Mouse (Mus musculus) limb, embryonic 12.5 days (tissue): ENCODE data around the gene Enox1. TPM values are rescaled to one million over a fixed set of nuclear protein-coding genes. Genes with fewer than 3 reads are reported as not detected.

Source experiments
- ATAC-seq: fragments of 200-750 bp; cut with Nextera tagmentation; 2 replicates; pipeline ENCODE4 v1.8.0; 2017; ENCODE audit warnings: low read depth, moderate TSS enrichment; ENCODE audit not compliant: insufficient number of reproducible peaks, insufficient read depth, low FRiP score, low TSS enrichment
- H3K27ac ChIP-seq: fragments of 300-500 bp; sonication (generic); 2 replicates; pipeline ENCODE4 v1.5.1; 2016; ENCODE audit warnings: mild to moderate bottlenecking, moderate library complexity
- H3K27me3 ChIP-seq: fragments of 300-500 bp; sonication (generic); 2 replicates; pipeline ENCODE4 v1.6.1; 2016; ENCODE audit warnings: mild to moderate bottlenecking, moderate library complexity
- H3K36me3 ChIP-seq: fragments of 300-500 bp; sonication (generic); 2 replicates; pipeline ENCODE4 v1.6.1; 2016; ENCODE audit warnings: mild to moderate bottlenecking, moderate library complexity
- H3K4me1 ChIP-seq: fragments of 300-500 bp; sonication (generic); replicated peaks from 2 replicates; pipeline ENCODE4 v1.6.1; 2016
- H3K4me2 ChIP-seq: fragments of 300-500 bp; sonication (generic); 2 replicates; pipeline ENCODE4 v1.6.1; 2016; ENCODE audit warnings: mild to moderate bottlenecking, moderate library complexity
- H3K4me3 ChIP-seq: fragments of 300-500 bp; sonication (generic); replicated peaks from 2 replicates; pipeline ENCODE4 v1.5.1; 2016; ENCODE audit warnings: mild to moderate bottlenecking
- H3K9ac ChIP-seq: fragments of 300-500 bp; sonication (generic); replicated peaks from 2 replicates; pipeline ENCODE4 v1.6.1; 2016; ENCODE audit warnings: mild to moderate bottlenecking, moderate library complexity
- H3K9me3 ChIP-seq: fragments of 300-500 bp; sonication (generic); 2 replicates; pipeline ENCODE4 v1.6.1; 2016; ENCODE audit warnings: mild to moderate bottlenecking, moderate library complexity
- WGBS: fragments of 180-500 bp; shearing (Covaris S2); methylation state at CpG from one replicate; pipeline ENCODE4 v1.1.7; 2016; 5-methylcytosine and 5-hydroxymethylcytosine counted together
- polyA plus RNA-seq: library from polyadenylated mRNA; unstranded; fragments of >200 nt; fragmentation: Nextera tagmentation; extraction: Ambion mirVana; gene quantifications from 2 replicates; pipeline ENCODE4 v1.2.1, GENCODE M21; 2016

Enox1 gene
- polyA plus RNA-seq, 1 experiment from 2014 or later = 12.9 TPM

DNA sequence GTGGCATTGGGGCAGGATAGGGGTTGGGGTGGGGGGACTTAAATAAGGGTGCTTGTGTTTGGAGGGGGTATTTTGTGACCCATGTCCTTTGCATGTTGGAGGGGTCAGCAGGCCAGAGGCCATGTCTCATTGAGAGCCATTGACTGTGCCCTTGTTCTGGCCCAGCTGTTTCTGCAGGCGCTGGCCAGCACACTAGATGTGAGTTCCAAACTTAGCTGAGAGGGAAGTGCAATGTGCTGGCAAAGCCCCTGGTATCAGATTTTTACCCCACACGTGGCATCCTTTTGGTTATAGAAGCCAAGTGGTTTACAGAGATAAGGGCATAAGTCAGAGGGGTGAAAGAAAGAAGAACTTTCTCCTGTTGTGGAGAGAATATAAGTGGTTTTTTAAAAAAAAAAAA lies 218.5 kb downstream of the Enox1 start:
- no peaks in the 10 kb centered on the region; the same call in 1 of the 2 replicates for H3K27me3 ChIP-seq
- no peaks in the 10 kb centered on the region for H3K36me3 ChIP-seq
- H3K9me3 ChIP-seq = no peaks in the 10 kb centered on the region
- no peak overlapping the region for H3K27ac ChIP-seq
- peaks cover 15% of the 10 kb centered on the region; the same call in 1 of the 2 replicates for H3K4me1 ChIP-seq
- H3K4me3 ChIP-seq = no peak overlapping the region
- 60% methylated on average over 2 of the region's 2 CpGs for WGBS
- no peak for ATAC-seq
- H3K4me2 ChIP-seq = no peak overlapping the region
- no peak overlapping the region for H3K9ac ChIP-seq

DNA sequence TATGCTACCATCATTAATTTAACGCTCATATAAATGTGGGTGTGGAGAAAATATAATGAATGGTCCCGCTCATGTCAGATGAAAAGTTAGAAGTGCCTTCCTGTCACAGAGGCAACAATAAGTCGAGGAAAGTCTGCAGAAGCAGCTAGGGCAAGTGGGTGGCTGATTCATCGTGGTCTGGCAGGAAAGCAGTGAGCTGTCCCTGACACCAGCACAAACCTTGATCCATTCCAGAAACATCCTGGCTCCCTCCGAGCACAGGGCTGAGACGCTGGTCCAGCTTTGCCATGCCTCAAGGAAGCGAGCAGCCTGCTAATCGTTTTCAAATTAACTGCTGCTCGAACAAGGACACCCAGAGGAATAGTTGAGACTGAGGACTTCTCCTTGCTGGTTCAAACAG lies 219.1 kb downstream of the Enox1 start:
- Histone ChIP-seq H3K27ac (no peak overlapping the region), H3K9ac (no peak overlapping the region), H3K4me1 (peaks cover 15% of the 10 kb centered on the region; the same call in 1 of the 2 replicates), H3K4me2 (no peak overlapping the region), H3K4me3 (no peak overlapping the region), H3K27me3 (no peaks in the 10 kb centered on the region; the same call in 1 of the 2 replicates), H3K9me3 (no peaks in the 10 kb centered on the region), H3K36me3 (no peaks in the 10 kb centered on the region)
- no peak for ATAC-seq
- WGBS = 36% methylated on average over 9 of the region's 9 CpGs

DNA sequence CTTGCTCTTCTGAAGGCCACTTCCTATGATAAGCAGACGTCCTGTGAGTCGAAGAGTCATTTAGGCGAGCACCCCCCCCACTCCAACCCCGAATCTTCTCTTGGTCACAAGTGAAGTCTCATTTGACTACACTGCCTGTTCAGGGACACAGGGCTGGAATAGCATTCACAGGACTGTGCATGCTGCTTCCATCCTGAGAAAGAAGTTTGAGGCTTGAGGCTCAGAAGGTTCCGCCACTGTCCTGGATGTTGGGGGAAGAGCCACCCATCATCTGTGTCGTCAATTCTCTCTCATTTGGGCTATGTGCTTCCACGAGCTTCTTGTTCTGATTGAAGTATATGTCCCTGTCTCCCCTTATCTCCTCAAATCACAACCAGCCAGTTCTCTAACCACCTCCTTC lies 220.2 kb downstream of the Enox1 start:
- Histone ChIP-seq H3K36me3 (no peaks in the 10 kb centered on the region), H3K27me3 (no peaks in the 10 kb centered on the region; the same call in 1 of the 2 replicates), H3K4me2 (no peak overlapping the region), H3K4me3 (no peak overlapping the region), H3K4me1 (peaks cover 21% of the 10 kb centered on the region), H3K9ac (no peak overlapping the region), H3K9me3 (no peaks in the 10 kb centered on the region), H3K27ac (no peak overlapping the region)
- ATAC-seq = no peak
- WGBS = 66% methylated on average over 7 of the region's 7 CpGs

DNA sequence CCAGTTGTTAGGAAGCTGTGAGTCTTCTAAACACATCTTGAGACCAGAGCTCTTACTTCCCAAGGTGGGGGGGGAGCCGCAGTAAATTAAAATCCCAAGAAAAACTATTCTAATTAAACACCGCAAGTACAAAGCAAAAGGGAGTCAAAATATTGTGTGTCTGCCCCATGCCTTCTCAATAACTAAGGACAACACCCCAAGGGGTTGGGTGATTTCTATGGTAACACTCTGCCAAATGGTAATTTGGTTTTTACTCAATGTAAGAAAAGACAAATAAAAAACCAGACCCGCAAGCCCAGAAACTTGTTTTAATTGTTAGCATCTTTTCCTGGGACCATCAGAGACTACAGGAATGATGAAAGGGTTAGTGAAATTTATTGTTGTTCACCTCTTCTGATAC lies 220.9 kb downstream of the Enox1 start:
- H3K9me3 ChIP-seq = no peaks in the 10 kb centered on the region
- no peak overlapping the region for H3K4me2 ChIP-seq
- H3K4me1 ChIP-seq = peaks cover 23% of the 10 kb centered on the region
- no peak overlapping the region for H3K4me3 ChIP-seq
- ATAC-seq = no peak
- no peak overlapping the region for H3K27ac ChIP-seq
- no peak overlapping the region for H3K9ac ChIP-seq
- H3K36me3 ChIP-seq = no peaks in the 10 kb centered on the region
- H3K27me3 ChIP-seq = no peaks in the 10 kb centered on the region; the same call in 1 of the 2 replicates
- 27% methylated on average over 3 of the region's 3 CpGs for WGBS

DNA sequence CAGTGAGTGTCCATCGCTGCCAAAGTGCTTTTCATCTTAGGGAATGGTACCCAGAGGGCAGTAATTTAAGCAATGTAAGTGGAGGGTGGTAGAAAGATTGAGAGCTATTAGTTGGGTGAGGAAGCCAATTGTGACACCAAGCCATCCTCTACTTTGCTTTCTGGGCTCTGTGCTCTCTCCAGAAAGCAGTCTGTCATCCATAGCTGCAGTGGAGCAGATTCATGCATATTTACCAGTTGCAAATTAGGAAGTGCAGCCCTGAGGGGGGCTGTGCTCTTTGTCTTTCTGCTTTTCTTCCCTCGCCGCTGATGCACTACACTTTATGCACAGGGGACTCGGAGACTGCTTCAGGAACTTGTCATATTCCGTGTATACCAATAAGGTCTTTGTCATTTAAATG lies 221.3 kb downstream of the Enox1 start:
- ATAC-seq = no peak
- 19% methylated on average over 5 of the region's 5 CpGs for WGBS
- H3K9ac ChIP-seq = no peak overlapping the region
- H3K4me3 ChIP-seq = no peak overlapping the region
- H3K4me1 ChIP-seq = peaks cover 23% of the 10 kb centered on the region
- no peaks in the 10 kb centered on the region for H3K9me3 ChIP-seq
- H3K27ac ChIP-seq = no peak overlapping the region
- no peaks in the 10 kb centered on the region for H3K36me3 ChIP-seq
- no peak overlapping the region for H3K4me2 ChIP-seq
- H3K27me3 ChIP-seq = no peaks in the 10 kb centered on the region; the same call in 1 of the 2 replicates

DNA sequence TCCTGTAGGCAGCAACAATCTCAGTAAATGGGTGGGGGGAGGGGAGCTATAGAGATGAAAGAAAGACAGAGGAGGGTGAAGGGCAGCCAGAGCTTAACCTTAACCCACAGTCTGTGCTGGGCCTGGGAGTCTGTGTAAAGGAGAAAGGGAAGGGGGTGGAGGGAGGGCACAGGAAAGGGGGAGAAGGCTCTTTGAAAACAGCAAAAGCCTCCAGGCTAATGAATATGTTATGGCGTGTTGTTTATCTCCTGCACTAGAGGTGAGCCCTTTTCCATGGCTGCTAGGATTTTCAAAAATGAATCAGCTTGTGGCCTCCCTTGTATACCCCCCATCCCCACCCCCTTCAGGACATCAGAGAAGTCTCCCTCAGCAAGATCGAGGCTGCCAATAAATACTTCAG lies 225.0 kb downstream of the Enox1 start:
- WGBS = 15% methylated on average over 2 of the region's 2 CpGs
- no peaks in the 10 kb centered on the region for H3K9me3 ChIP-seq
- H3K27me3 ChIP-seq = no peaks in the 10 kb centered on the region; the same call in 1 of the 2 replicates

DNA sequence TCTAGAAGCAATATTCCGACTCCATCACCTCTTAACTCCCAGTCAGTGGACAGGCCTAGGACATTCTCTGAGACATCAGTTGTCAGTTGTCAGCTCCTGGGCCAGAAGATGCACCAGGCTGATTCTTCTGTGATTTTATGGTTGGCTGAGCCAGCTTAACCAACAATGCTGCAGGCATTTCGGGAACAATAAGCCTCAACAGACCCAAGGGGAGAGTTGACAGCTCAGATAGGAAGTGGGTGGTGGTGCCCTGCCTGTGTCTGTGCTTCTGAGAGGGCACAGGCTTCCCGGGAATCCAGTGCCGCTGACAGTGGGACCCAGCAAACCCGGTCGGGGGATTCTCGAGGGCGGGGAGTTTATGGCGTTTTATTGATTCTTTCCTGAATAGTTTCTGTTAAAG lies 229.1 kb downstream of the Enox1 start:
- H3K4me2 ChIP-seq = no peak overlapping the region
- no peaks in the 10 kb centered on the region for H3K27me3 ChIP-seq
- H3K9ac ChIP-seq = no peak overlapping the region
- no peak overlapping the region for H3K4me3 ChIP-seq
- 62% methylated on average over 9 of the region's 9 CpGs for WGBS
- H3K9me3 ChIP-seq = no peaks in the 10 kb centered on the region
- ATAC-seq = no peak
- H3K4me1 ChIP-seq = peaks cover 14% of the 10 kb centered on the region
- no peaks in the 10 kb centered on the region for H3K36me3 ChIP-seq
- H3K27ac ChIP-seq = no peak overlapping the region

More for the DNA sequence above, 225.0 kb downstream of the Enox1 start:
- Histone ChIP-seq H3K4me3 (no peak overlapping the region), H3K9ac (no peak overlapping the region), H3K4me1 (peaks cover 17% of the 10 kb centered on the region), H3K4me2 (no peak overlapping the region), H3K27ac (no peak overlapping the region), H3K36me3 (no peaks in the 10 kb centered on the region)
- ATAC-seq = no peak

DNA sequence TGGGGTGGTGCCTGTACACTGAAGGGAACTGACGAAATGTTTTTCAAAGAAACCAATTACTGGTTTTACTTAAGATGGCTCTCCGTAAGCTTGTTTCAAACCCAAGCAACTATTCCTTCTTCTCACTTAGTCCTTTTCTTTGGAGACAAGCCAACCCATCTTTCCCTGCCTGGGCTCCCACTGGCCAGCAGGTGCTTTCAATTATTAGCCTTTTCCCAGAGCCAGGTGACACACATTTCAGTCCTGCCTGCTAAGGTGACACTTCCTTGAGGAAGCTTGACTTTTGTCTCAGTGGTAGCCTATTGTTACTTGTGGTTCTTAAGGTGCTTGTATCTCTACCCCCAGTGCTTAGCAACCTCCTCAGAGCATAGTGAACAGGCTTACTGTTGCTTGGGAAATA lies 231.3 kb downstream of the Enox1 start:
- Histone ChIP-seq H3K27me3 (no peaks in the 10 kb centered on the region), H3K4me2 (no peak overlapping the region), H3K9ac (no peak overlapping the region), H3K27ac (no peak overlapping the region), H3K4me1 (peaks cover 4% of the 10 kb centered on the region; the same call in 1 of the 2 replicates), H3K36me3 (no peaks in the 10 kb centered on the region), H3K4me3 (no peak overlapping the region), H3K9me3 (no peaks in the 10 kb centered on the region)
- ATAC-seq = no peak
- 70% methylated on average over 2 of the region's 2 CpGs for WGBS

DNA sequence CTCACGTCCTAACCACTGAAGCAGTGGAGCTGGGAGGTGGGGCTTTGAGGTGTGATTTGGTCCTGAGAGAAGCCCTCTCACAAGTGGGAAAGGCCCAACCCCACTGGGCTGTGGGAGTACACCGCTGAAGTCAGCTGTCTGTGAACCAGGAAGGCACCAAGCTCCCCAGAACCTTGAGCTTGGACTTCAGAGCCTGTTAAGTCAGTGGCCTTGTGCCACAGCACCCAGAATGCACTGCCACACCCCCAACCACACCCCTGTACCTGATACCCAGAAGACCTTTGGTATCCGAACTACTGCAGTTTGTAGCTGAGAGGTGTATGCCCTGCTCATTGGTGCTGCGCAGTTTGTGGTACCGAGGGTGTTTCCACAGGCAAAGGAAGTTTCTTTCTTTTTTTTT lies 232.7 kb downstream of the Enox1 start:
- no peak overlapping the region for H3K9ac ChIP-seq

DNA sequence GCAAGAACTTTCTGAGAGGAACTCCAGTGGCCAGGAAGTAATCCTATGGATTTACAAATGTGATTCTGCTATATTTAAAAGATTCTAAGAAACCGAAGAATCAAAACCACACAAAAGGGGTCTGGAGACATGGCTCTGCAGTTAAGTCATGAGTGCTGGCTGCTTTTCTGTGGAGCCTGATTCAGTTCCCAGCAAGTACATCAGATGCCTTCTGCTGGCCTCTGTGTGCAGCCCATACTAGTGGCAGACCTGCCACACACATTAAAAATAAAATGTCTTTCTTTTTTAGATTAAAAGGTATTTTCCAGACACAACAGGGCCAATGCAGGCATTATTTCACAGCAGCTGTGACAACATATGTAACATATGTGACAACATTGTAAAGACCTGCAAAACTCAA lies 235.9 kb downstream of the Enox1 start:
- 86% methylated on average over 1 of the region's 1 CpGs for WGBS
- no peak overlapping the region for H3K4me2 ChIP-seq
- no peaks in the 10 kb centered on the region for H3K27me3 ChIP-seq
- ATAC-seq = no peak
- no peak overlapping the region for H3K27ac ChIP-seq
- H3K4me3 ChIP-seq = no peak overlapping the region
- H3K9ac ChIP-seq = no peak overlapping the region
- no peaks in the 10 kb centered on the region for H3K36me3 ChIP-seq
- no peaks in the 10 kb centered on the region for H3K9me3 ChIP-seq
- H3K4me1 ChIP-seq = peaks cover 11% of the 10 kb centered on the region

More for the DNA sequence above, 232.7 kb downstream of the Enox1 start:
- Histone ChIP-seq H3K4me1 (peaks cover 4% of the 10 kb centered on the region; the same call in 1 of the 2 replicates), H3K27me3 (no peaks in the 10 kb centered on the region), H3K4me3 (no peak overlapping the region), H3K36me3 (no peaks in the 10 kb centered on the region), H3K4me2 (no peak overlapping the region), H3K9me3 (no peaks in the 10 kb centered on the region), H3K27ac (no peak overlapping the region)
- ATAC-seq = no peak
- WGBS = 83% methylated on average over 5 of the region's 5 CpGs

DNA sequence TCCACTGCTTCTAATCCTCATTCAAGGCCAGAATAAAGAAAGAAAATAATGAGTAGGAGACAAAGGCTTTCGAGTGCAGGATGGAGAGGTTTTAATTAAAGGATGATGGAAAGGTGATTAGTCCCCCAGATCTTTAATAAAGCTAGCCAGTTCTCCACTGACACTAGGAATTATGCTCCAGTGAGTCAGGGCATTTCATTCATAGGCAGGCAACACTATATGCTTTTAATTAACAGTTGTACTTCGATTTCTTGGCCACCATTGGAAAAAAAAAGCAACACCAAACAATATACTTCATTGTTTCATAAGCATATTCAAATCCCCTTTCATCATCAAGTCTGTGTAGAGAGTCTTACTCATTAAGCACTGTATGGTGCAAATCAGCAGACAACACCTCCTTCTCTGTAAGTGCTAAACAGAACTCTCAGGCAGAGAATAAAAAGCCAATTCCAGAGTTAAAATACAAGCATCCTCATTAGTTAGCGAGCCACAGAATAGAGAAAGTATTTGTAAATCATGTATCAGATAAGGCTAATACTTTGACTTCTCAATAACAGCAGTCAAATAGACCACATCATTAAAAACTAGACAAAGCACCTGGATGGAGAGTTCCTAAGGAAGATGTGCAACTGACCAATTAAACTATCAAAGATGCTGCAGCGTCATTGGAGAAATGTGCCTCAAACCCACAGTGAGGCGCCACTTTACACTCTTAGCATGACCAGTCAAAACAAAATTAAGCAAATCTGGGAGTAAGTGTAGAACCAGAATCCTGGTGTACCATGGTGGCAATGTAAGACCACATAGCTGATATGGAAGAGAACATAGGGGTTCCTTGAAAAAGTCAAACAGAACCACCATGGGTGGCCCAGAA lies 249.9 kb downstream of the Enox1 start:
- WGBS = 74% methylated on average over 5 of the region's 5 CpGs
- H3K9me3 ChIP-seq = no peaks in the 10 kb centered on the region
- H3K27ac ChIP-seq = no peak overlapping the region
- H3K4me2 ChIP-seq = no peak overlapping the region
- H3K36me3 ChIP-seq = no peaks in the 10 kb centered on the region
- no peak overlapping the region for H3K4me3 ChIP-seq
- no peaks in the 10 kb centered on the region for H3K27me3 ChIP-seq
- H3K4me1 ChIP-seq = no peaks in the 10 kb centered on the region
- ATAC-seq = no peak
- no peak overlapping the region for H3K9ac ChIP-seq
